Mouse (Mus musculus) spleen, adult 2 months (tissue): ENCODE measurements at regions not wholly inside any gene's neighbourhood (a gene's known extent, or its start where the extent isn't known, plus 50 kb on each side); places are given as distances from the start of the nearest gene placed in this dataset.

ENCODE experiments used
- CTCF ChIP-seq: fragments of 200-500 bp; IDR thresholded peaks from 2 replicates; pipeline ENCODE4 v1.5.1; 2011; ENCODE audit warnings: mild to moderate bottlenecking, inconsistent platforms; ENCODE audit not compliant: insufficient read depth, insufficient read length, insufficient replicate concordance; ENCODE audit errors: extremely low read depth
- POLR2A ChIP-seq: fragments of 200-500 bp; IDR thresholded peaks from 2 replicates; pipeline ENCODE4 v1.6.1; 2011; ENCODE audit warnings: low read depth, low read length, inconsistent platforms

DNA sequence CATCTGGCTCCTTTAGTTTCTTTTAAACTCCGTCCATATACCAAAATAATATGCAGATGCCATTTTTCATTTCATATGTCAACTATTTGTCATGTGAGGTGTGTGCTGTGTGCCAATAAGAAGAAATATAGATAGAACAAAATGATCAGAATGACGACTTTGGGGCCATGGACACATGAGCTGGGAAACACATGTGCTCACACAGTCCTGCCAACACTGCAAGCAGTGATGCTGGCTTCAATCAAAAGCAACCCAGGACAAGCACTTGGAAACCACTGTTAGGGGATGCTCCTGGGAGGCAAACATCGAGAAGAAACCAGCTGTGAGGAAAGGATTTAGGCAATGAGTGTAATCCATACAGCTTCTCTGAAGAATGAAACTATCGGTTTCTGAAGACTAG lies 731.4 kb downstream of the Basp1 start:
- no peak for TF ChIP-seq POLR2A
- TF ChIP-seq CTCF = no peak
